Mouse (Mus musculus): ENCODE measurements around the gene Disp3. TPM values are rescaled to one million over a fixed set of nuclear protein-coding genes. Genes with fewer than 3 reads are reported as not detected.
A peak's percentile ranks its signal among the peaks of the same experiment; 100 is the strongest.

Gene Disp3
- total RNA-seq, 2 experiments from 2014 or later, result not detected

GRCm38 (mm10) chr4:148229646-148230045, 58.1 kb downstream of the Disp3 start:
- DNase-seq, result peak; percentile 69 to 80
- intact Hi-C loops (cut with DNase I), result no loop called here

- intact Hi-C loops (cut with DNase I), result no loop called here
- no peak for DNase-seq
Observed at GRCm38 (mm10) chr4:148222983-148223382, 64.8 kb downstream of the Disp3 start.

DNA sequence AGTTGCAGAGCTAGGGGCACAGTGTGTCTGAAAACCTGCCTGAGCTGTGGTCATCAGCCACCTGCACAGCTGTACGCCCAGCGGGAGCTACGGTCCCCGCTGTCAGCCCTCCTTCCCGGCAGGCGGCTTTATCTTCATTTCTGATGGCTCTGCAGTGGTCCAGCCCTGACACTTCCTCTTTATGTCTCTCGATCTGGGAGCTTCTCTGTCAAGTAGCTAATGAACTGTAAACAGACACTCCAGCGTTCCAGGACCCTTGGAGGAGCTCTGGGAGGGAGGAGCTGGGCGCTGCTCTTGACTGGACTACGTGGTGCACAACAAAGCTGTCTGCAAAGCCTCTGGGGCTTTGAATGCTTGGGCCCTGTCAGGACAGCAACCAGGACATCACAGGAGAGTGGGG, 67.1 kb downstream of the Disp3 start:
- intact Hi-C loops (cut with DNase I), result no loop called here
- no peak for DNase-seq

DNA sequence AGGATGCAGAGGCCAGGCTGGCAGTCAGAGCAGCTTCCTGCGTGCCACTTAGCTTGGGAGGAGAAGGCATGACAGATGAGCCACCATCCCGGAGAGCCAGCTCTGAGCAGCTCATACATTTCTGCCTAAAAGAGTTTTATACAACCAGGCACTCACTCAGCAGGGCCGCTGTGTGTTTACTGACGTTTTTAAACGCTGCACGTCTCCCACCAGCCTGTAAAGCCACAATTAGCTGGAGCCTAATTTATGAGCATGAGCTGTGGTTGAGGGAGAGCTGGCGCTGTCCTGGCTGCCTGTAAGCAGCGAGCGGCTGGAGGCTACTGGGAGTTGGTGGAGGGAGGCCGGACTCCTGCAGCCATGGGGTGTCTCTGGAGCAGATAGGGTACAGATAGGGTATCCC, 69.5 kb downstream of the Disp3 start:
- no peak for DNase-seq
- intact Hi-C loops (cut with DNase I), result no loop called here

- intact Hi-C loops (cut with DNase I), result no loop called here
- DNase-seq, result no peak
Observed at GRCm38 (mm10) chr4:148215264-148215900, 72.4 kb downstream of the Disp3 start.

- intact Hi-C loops (cut with DNase I), result no loop called here
- DNase-seq, result no peak
Observed at GRCm38 (mm10) chr4:148214460-148215136, 73.2 kb downstream of the Disp3 start.

DNA sequence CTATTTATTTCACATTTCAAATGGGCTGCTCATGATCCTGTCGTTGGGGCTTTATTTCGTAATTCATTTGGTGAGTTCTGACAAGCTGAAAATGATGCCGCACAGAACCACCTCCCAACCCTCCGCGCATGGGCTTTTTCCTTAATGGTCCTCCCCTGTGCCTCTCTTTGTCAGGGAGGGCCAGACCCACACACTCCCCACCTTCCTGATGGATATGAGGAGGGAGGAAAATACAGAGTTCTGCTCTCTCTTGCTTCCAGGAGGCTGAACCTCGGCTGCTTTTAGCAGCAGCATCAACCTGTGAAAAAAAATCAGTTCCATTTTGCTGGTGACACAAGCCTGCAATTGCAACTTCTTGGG, 82.9 kb downstream of the Disp3 start:
- no peak for DNase-seq
- intact Hi-C loops (cut with DNase I), result no loop called here

GRCm38 (mm10) chr4:148204061-148204872, 83.5 kb downstream of the Disp3 start:
- DNase-seq, result no peak
- intact Hi-C loops (cut with DNase I), result no loop called here

DNA sequence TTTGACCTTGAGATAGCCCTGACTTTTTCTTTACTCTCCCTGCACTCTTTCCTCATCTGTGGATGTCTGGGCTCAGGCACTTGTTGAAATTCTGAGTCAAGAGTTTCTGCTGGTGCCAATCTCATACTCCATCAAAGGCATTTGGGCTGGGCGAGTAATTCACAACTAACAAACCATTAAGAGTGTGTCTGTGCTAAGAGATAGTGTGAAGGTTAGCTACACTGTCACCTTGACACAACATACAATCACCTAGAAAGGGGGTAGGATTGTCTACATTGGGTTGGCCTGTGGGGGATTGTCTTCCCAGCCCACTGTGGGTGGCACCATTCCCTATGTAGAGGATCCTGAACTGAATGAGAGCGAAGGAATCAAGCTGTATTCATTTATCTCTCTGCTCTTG, 84.2 kb downstream of the Disp3 start:
- intact Hi-C loops (cut with DNase I), result no loop called here

GRCm38 (mm10) chr4:148198721-148199120, 89.0 kb downstream of the Disp3 start:
- intact Hi-C loops (cut with DNase I), result no loop called here
- no peak for DNase-seq

More for the DNA sequence above, 84.2 kb downstream of the Disp3 start:
- no peak for DNase-seq

GRCm38 (mm10) chr4:148194400-148194799, 93.4 kb downstream of the Disp3 start:
- intact Hi-C loops (cut with DNase I), result no loop called here
- no peak for DNase-seq

DNA sequence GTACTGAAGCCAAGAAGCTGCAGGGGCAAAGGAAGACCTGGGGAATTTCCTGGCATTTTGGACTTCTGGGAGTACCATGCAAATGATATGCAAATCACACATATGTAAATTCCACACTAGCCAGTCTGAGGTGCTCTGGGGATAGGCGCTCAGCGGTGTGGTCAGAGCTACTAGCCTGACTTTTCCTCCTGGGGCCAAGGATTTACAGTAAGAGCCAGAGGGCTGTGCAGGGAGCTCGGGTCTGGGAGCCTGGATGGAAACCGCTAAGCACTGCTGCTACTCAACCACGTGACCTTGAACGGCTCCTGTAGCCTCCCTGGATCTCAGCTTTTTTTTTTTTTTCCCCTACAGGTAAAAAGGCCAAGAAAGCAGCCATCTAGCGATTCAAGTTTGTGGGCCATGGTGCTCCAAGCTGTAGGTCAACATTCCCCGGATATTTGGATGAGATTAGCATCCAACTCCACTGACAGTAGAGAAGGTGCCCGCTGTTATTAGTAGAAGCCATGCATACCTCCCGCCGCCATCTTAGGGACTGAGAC, 95.0 kb downstream of the Disp3 start:
- DNase-seq, result no peak
- intact Hi-C loops (cut with DNase I), result no loop called here

Other genes starting within 250 kb of the Disp3 start
- gene Clcn6, start 249.1 kb downstream of the Disp3 start, total RNA-seq (2021), result 10 to 100 TPM in 1 of 2 experiments, 1 to 10 TPM in 1; 9.5 to 11.0 TPM
- 10 to 100 TPM; 13.1 to 14.7 TPM for gene Mthfr, start 248.9 kb downstream of the Disp3 start, total RNA-seq (2021)
- gene Agtrap, start 199.9 kb downstream of the Disp3 start, total RNA-seq (2021), result 10 to 100 TPM; 36.4 to 38.5 TPM
- gene Mad2l2, start 157.6 kb downstream of the Disp3 start, total RNA-seq (2021), result 10 to 100 TPM; 11.5 to 12.5 TPM
- gene Draxin, start 157.3 kb downstream of the Disp3 start, total RNA-seq (2021), result under 1 TPM; 0.05 to 0.07 TPM
- 10 to 100 TPM; 28.3 to 30.6 TPM for gene Fbxo6, start 135.8 kb downstream of the Disp3 start, total RNA-seq (2021)
- 10 to 100 TPM in 1 of 2 experiments, 1 to 10 TPM in 1; 9.9 to 11.0 TPM for gene Fbxo44, start 127.5 kb downstream of the Disp3 start, total RNA-seq (2021)
- gene Fbxo2, start 127.3 kb downstream of the Disp3 start, total RNA-seq (2021), result not detected
- gene Ubiad1, start 156.8 kb upstream of the Disp3 start, total RNA-seq (2021), result 10 to 100 TPM; 18.9 to 22.1 TPM
- 10 to 100 TPM; 46.6 to 51.9 TPM for gene Mtor, start 160.6 kb upstream of the Disp3 start, total RNA-seq (2021)
- 1 to 10 TPM; 2.8 to 5.7 TPM for gene Angptl7, start 212.5 kb upstream of the Disp3 start, total RNA-seq (2021)

Measured in heart, postnatal 14 days (tissue).